Mouse (Mus musculus): ENCODE measurements around the gene Rapgef1.

Gene Rapgef1

DNA sequence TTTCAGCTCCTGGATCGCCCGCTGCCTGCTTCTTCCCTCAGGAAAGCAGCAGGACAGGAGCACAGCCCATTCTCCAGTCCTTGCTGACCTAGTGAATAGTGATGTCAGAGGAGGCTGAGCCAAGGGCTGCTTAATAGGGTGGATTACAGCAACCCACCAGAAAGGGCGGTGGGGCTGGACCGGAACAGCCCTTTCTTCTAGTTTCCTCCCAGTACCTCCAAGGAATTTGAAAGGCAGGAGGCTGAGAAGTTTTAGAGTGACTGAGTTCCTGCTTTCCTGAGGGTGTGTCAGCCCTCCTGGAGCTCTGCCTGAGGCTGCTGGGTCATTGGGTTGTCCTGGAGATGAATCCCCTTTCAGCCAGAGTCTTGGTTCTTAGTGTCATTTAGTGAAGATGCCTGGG, 23.9 kb downstream of the Rapgef1 start:
- no peak for DNase-seq (ENCODE audit: low read depth, low spot score)

DNA sequence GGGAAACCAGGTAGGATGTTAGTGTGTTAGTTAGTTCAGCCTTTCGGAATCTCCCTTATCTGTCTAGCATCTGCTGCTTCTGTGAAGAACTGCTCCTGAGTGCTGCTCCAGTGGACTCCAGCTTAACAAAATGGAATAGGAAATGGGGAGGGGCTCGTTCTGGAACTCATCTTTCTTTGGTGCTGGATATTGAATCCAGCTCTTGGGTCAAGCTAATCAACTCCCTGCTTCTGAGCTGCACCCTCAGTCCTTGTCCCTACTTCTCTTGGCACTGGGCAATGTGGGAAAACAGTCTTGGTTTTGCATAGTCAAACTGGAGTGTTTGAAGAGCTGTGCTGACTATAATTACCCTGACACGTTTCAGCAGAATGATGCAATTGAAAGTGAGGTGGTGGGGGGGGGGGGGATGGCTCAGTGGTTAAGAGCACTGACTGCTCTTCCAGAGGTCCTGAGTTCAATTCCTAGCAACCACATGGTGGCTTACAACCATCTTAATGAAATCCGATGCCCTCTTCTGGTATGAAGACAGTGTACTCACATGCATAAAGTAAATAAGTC, 25.6 kb downstream of the Rapgef1 start:
- no peak for DNase-seq (ENCODE audit: low read depth, low spot score)

DNA sequence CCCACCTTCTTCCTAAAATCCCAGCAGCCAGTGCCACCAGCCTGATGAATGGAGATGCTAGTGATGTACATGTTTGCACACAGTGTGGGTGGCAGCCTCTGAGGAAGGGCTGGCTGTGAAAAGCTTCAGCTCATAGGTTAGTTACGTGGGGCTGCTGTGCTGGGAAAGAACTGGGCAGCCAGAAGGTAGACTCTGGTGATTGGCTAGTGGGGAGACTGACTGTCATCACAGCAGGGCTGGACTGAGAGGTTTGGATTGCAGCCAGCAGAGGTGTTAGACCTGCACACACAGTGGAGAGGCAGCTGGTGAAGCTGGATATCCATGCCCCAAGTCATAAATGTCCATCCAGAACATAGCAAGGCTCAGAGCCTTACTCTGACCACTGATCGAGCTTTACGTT, 27.1 kb downstream of the Rapgef1 start:
- no peak for DNase-seq (ENCODE audit: low read depth, low spot score)

DNA sequence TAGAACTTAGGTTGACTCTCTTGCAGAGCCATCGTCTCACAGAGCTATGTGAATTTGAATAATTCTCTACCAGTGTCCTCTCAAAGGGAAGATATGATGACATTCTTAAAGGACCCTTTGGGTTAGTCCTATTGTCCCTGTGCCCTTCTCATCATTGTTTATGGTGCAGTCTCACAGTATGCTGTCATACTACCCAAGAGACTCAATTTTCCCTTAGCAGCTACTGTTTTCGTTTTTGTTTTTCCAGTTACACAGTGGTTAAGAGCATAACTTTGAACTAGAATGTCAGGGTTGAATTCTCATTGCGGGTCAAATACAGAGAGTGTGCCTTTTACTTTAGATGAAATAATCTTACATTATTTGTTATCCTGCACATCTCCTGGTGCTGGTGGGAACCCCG, 27.6 kb downstream of the Rapgef1 start:
- DNase-seq (ENCODE audit: low read depth, low spot score) = no peak

DNA sequence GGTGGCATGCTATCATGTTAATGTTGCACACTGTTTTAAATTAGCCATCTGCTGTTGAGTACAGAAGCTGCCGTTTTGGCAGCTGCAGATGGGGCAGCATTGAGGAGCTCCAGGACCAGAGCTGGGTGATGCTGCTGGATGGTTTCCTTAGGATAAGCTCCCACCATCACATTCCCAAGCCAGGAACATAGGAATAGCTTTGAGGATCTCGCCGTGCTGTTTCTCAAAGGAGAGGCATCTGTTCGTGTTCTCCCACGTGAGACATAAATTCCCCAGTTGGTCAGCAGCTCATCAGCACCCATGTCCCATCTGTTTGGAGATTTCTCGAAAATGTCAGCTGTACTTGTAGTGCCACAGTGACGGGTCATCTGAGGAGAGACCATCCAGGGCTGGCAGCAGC, 28.3 kb downstream of the Rapgef1 start:
- no peak for DNase-seq (ENCODE audit: low read depth, low spot score)

DNA sequence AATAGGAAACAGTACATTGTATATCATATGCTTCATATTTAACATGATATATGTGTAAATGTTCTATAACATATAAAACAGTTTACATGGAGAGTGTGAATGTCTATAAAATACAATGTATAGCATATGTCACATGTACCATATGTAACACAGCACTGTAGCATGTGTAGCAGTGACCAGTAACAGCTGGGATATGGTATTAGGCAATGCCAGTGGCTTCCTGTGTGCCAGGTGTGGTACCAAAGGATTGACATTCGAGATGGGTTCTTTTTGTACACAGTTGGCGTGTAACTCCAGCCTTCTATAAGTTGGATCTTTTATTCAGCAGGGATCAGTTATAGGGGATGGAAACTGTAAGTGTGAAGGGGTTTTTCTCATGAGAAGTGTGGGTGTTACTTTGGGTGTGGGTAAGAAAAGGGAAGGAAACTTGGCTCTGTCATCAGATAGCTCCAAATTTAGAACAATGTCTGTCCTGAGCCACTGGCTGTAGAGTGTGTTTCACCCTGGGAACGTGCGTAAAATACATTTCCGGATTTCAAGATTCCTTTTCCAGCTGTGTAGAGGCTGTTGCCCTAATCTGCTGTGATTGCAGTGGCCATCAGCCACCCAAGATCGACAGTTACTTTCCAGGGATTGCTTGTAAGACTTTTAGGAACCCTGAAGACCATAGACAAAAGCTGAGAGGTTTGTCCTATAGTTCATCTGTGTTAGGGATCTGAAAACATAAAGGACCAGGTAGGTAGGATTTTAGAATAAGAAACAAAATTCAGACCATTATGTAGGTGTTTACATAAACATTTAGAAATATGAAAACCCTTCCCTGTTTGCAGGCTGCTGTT, 29.7 kb downstream of the Rapgef1 start:
- no peak for DNase-seq (ENCODE audit: low read depth, low spot score)

DNA sequence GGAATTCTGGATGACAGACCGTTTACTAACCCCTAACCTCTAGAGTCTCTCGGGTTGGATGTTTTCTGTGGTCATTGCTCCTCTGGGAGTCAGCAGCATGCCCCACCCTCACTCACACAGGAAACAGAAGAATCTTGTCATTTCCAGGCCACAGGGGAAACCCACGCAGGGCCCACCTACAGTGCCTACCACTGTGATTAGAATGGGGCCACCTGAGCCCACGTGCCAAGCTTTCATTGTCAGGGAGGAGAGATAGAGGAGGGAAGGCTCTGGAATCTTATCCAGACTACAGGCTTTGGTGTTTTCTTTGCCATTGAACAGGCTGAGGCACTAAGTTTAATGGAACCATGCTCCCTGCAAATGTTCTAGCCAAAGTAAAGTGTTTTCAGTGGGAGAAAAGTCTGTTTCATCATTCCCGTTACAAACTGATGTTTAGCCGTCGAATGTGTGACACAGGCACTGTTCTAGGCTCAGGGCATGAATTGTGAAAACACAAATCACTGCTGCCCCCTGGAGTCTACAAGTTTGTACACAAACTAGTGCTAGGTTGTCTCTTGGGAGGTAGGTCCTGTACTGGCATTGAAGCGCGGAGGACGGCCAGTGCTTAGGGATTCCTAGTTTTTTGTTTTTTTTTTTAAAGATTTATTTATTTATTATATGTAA, 30.4 kb downstream of the Rapgef1 start:
- DNase-seq (ENCODE audit: low read depth, low spot score) = no peak

DNA sequence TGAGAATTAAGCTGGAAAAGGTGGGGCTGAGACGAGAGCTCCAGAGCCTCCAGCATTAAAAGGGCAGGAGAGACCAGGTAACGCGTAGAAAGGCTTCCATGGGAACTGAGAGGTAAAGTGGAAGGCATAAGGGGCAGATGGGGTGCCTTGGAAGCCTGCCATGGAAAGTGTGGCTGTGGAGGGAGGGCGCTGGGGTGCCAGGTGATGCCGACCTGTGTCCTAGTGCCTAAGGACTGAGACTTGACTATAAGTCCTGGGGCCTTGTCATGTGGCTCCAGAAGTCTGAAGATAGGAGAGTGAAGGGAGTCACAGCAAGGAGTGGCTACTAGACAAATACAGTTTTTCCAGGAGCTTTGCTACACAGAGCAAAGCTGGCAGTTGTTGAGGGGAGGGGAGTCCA, 32.4 kb downstream of the Rapgef1 start:
- no peak for DNase-seq (ENCODE audit: low read depth, low spot score)

DNA sequence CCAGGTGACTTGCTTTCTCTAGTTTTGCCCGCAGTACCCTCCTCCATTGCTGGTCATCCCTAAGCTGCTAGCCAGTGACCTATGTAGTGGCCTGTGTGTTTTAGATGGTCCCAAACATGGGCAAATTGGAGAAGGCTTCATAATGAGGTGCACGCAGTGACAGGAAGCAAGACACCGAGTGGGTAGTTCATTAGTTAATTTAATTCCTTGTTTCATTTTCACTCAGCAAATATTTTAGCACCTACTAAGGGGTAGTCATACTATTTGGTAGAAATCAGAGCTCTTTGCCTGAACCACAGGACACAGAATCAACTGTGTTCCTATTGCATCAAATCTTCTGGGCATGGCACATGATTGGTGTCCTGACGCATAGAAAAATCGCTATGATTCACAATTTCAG, 35.9 kb downstream of the Rapgef1 start:
- DNase-seq (ENCODE audit: low read depth, low spot score) = no peak

DNA sequence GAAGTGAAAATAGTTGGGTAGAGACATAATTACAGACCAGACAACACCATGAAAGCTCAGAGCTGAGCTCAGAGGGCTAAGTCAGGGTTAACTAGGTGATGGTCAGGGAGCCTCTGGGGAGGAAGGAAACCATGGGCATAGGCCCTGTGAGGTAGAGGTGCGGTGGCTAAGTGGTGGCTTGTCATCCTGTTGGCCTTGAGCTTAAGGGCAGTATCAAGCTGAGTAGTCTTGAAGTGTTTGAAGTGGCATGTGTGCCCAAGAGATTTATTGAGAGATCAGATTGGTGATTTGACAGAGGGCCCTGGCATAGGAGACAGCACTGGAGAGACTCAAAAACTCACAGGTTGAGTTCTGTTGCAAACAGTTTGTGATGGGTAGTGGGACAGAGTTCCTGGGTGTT, 36.6 kb downstream of the Rapgef1 start:
- DNase-seq (ENCODE audit: low read depth, low spot score) = no peak

DNA sequence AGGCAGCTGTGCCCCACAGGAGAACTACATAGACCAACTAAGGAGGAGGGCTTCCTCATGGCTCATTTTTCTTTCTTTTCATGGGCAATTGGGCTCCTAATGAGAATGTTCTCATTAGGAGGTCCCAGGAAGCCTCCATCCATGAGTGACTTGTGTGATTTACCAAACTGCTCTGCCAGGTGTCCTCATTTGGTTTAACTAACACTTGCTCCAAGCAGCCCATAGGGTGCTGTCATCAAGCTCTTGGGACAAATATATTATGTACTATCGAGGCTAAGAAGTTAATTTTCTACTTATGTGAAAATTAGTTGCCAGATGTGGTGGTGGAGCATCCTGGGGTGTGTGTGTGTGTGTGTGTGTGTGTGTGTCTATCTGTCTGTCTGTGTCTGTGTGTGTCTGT, 37.6 kb downstream of the Rapgef1 start:
- no peak for DNase-seq (ENCODE audit: low read depth, low spot score)

DNA sequence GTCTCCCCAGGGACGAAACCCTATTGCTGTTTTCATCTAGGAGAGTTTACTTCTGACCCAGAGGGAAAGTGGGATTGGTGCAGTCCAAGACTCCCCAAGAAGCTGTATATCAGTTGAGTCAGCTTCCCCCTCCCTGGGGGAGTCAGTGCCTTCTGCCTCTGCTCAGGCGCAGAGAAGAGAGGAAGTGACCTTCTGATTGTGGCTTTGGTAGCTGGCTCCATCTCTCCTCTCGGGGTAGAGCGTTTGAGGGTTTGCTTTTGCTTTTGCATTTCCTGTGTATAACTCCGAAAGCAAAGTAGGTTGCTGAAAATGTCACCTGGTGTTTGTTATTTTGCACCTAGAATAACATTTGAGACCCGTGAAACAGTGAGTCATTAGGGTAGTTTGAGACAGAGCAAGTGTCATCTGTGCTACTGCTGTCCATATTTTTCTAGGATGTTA, 42.3 kb downstream of the Rapgef1 start:
- DNase-seq (ENCODE audit: low read depth, low spot score) = no peak

DNA sequence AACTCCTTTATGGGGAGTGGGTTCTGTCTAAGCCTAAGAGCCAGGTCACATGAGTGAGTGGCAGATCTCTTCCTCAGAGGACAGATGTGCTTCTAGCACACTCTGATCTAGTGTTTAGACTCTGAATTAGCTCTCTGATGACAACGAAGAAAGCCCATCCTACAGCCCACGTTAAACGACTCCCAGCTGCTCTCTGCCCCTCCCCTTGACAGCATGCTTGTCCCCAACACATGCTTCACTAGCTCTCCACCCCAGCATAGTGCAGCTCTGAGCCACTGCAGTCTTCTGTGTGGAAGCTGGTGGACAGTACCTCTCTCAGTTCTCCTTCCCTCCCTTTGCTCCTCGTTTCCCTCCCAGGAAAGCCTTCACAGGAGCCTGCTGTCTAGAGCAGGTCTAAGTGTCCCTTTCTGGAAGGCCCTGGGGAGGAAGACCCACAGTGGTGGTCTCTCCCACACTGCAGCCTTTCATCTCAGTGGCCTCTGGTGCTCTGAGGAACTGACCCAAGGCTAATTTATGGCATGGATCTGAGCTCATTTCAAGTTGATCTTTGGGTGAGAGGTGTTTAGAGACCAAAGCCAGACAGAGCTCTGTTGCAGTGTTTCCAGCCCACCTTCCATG, 43.8 kb downstream of the Rapgef1 start:
- DNase-seq (ENCODE audit: low read depth, low spot score) = no peak

DNA sequence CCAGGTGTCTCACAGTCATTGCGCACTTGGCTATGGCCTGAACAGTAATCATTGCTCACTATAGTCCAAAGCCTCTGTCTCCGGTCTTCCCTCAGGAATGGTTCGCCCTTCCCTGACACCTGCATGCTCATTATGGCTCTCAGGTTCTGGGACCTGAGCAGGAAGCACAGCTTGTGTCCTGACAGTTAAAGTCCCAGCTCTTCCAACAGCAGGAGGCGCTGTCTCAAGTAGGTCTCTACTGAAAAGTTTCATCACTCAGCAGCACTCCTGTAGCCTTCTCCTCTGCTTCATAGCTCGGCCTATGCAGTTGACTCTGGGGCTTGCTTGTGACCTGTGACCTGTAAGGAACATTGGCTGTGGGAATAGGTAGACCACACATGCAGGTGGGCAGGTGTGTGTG, 45.9 kb downstream of the Rapgef1 start:
- no peak for DNase-seq (ENCODE audit: low read depth, low spot score)

DNA sequence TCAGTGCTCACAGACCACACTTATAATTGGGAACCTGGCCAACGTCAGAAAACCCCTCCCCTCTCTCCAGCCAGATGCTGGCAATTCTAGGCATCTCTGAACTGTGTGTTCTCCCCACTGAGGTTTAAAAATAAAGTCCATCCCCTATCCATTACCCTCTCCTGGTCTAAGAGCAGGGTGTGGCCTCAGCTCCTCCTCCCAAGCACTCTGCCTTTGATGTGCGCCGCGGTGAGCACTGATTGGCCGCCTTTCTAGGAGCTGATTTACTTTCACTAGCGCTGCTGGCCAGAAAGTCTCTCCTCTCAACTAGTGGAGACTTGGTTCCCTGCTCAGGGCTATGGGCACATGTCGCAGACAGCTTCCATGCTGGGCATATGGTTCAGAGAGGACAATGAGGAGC, 47.1 kb downstream of the Rapgef1 start:
- peak; percentile 65 for DNase-seq (ENCODE audit: low read depth, low spot score)

DNA sequence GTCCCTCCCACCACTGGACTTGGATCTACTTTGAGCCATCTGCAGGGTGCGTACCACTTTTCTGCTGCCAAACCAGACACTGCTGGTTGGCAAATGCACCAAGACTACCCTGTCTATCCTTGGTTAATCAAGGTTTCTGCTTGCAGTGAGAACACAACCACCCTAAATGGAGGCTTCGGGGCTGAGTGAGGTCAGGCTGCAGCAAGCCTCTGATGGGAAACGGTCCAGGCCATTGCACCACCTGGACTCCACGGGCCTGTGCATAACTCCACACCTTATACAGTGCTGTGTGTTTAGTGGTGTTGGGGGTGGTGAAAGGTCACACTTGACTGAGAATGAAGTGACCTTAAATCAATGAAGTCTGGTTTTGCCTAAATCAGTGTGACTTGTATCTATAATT, 47.6 kb downstream of the Rapgef1 start:
- DNase-seq (ENCODE audit: low read depth, low spot score) = no peak

DNA sequence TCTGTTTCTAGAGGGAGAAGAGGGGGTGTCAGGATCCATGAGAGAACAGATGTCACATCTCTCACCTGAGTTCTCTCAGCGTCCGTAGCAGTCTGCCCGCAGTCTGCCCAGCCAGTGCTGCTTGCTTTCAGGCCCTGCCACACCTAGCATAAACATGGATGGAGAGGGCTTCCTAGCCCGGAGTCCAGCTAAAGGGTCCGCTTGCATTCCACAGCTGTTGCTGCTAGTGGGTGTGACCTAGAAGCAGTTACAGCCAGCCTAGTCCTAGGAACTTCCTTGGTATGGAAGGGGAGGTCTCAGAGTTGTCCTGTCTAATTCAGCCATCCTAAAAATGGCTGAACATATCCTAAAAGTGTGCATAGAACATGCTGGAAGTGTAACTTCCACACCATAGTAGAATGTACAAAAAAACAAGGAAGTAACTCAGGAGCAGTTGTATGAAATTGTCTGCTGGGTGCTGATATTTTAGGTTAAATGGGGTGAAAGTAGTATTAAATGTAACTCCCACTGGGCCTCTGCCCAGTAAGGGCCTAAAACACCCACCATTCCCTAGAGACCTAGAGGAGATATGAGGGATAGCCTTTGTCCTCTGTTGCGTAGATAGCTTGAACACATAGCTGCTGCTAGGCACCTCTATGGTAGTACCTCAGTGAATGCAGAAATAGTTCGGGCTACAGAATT, 48.6 kb downstream of the Rapgef1 start:
- DNase-seq (ENCODE audit: low read depth, low spot score) = no peak

DNA sequence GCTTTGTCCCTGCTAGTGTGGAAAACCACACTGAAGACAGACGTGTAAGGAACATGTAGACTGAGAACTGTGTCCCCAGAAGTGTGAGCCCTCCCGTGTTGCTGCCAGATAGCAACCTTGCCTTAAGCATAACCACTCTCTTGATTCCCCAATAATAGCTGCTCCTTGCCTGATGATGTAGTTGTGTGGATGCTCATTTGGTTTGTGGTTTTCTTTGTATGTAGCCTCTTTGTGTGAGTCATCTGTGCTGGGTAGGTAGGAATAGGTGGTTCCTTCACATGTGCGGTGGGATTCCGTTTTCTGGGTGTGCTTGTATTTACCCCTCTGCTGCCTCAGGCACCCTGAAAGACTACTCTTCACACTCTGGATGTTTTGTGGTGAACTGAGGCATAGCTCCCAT, 49.4 kb downstream of the Rapgef1 start:
- no peak for DNase-seq (ENCODE audit: low read depth, low spot score)

DNA sequence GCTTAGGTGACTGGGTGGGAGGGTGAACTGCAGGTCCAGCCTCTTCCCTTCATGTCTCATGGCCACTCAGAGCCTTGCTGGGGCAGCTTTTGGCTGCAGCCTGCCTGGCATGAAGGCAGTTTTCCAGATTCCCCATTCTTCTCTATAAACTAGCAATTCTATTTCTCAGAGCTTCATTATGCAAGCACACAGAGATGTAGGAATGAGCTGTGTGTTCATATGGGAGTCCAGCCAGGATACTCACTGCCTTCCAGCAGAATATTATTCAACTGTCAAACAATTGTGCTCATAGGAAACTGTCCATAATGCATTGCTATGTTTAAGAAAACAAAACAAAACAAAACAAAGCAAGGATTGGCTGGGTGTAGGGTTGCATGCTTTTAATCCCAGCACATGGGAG, 50.2 kb downstream of the Rapgef1 start:
- DNase-seq (ENCODE audit: low read depth, low spot score) = no peak

DNA sequence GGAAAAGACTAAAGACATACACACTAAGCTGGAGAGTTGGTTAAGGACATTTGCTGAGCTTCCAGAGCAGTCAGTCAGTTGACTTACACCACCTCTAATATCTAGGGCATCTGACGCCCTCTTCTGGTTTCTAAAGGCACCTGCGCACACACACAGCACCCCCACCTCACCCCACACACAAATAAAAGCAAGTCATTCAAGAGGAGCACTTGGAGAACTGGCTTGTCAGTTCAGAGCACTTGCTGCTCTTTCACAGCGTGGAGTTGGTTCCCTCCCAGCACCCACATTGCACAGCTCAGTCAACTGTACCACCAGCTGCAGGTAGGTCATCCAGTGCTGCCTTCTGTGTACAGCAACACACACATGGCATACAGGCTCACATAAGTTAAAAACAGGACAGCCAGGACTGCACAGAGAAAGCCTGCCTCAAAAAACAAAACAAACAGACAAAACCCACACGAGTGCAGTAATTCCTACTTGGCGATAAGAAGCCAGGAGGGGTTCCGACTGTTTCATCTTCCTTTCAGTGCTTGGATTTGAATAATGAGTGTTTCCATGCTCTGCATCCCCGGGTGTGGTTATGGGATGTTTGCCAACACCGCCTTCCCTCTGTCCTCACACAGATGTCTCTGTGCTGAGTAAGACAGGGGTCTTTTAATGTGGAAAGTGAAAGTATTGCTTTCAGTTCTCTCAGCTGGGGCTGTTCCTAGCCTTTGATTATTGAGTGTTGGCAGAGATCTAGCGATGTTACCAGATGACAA, 50.9 kb downstream of the Rapgef1 start:
- no peak for DNase-seq (ENCODE audit: low read depth, low spot score)

DNA sequence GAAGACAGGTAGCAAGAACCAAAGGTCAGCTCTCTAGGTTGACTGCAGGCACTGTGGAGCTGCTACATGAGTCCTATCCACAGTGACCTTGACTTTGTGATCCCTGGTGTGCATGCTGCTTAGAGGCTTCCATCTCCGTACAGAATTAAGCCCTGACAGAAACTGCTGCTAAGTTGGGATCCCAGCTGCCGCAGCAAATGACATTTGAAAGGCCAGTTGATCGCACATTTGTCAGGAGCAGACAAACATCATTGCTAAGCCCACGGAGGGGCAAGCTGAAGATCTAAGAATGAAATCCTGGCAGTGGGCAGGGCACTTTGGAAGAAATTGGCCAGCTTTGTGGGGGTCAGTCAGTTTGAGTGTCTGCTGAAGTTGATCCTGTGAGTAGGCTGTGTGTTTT, 51.9 kb downstream of the Rapgef1 start:
- no peak for DNase-seq (ENCODE audit: low read depth, low spot score)

All from mesoderm, embryonic 11.5 days (tissue).